Mouse (Mus musculus) olfactory bulb, adult 2 months (tissue): Measurements from ENCODE around the gene Lrrc59.

Source experiments
- CTCF ChIP-seq: fragments of 200-500 bp; IDR thresholded peaks from 2 replicates; pipeline ENCODE4 v1.5.1; 2012; ENCODE audit warnings: low read depth, mild to moderate bottlenecking, low read length, moderate library complexity; ENCODE audit not compliant: insufficient read depth
- POLR2A ChIP-seq: fragments of 200-500 bp; IDR thresholded peaks from 2 replicates; pipeline ENCODE4 v1.6.1; 2012; ENCODE audit warnings: mild to moderate bottlenecking, low read depth, low read length, moderate library complexity; ENCODE audit not compliant: insufficient read depth

GRCm38 (mm10) chr11:94601321-94602281 lies 28.0 kb upstream of the Lrrc59 start, which contains the start of gene Acsf2:
- TF ChIP-seq POLR2A (no peak), CTCF (no peak)
